Mouse (Mus musculus): ENCODE data around the gene Dnah9. TPM values are rescaled to one million over a fixed set of nuclear protein-coding genes. Genes with fewer than 3 reads are reported as not detected.
A peak's percentile ranks its signal among the peaks of the same experiment; 100 is the strongest.

The Dnah9 gene
- 3.5 and 6.7 TPM in 2 replicates for total RNA-seq (2014; rRNA removed)
- 2.1 and 2.7 TPM in 2 replicates for polyA plus RNA-seq (2015; fragmentation: Nextera tagmentation; extraction: Ambion mirVana)

DNA sequence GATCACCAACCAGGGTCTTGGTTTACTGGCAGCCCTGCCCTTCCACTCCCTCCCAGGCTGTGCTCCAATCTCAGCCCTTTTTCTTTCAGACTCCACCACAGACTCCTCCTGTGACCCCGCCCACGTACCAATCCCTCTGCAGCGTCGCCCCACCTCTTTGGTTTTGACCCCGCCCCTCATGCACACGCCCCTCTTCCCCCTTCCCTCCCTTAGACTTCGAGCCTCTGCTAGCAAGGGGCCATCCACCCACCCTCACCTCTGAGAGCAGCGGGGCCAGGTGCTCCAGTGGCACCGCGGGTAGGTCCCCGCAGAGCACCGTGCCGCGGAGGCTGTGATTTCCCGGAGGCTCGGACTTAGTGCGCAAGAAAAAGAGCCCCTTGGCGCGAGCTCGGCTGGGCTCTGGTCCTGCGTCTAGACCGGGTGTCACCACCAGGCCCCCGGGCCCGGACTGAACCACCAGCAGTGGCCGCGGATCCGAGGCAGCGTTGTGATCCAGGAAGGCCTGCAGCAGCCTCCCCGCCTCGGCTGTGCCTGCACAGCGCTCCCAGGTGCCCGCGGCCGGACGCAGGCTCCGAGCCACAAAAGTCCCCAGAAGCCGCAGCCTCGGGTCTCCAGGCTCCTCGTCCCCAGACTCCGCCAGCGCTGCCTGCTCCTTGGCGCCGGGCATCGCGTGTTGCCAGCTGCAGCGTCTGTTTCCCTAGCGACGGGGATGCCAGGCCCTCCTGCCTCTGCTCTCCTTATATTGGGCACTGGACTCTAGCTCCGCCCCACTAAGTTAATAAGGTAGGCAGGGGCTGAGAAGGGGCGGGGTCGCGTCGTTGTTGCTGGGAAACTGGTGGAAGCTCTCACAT is at the start of gene Dnah9:
Gene Dnah9, minus strand, starts transcription at position 751 of the 851 bp plus-strand sequence.
- Histone ChIP-seq H3K9ac (replicated peaks; ENCODE audit: low read length) (peak within 1 kb of the TSS; percentile 72), H3K36me3 (ENCODE audit: insufficient read depth, low read length) (no peaks in the 10 kb centered on the region), H3K27me3 (ENCODE audit: insufficient read depth, low read length) (no peaks in the 10 kb centered on the region), H3K27ac (peak within 1 kb of the TSS; percentile 85), H3K4me3 (ENCODE audit: low read length) (peak within 1 kb of the TSS; percentile 69), H3K4me1 (ENCODE audit: insufficient read depth, low read length) (no peaks in the 10 kb centered on the region), H3K4me2 (ENCODE audit: low read depth, low read length) (peak within 1 kb of the TSS; percentile 88), H3K9me3 (ENCODE audit: low read length) (no peaks in the 10 kb centered on the region; the same call in 1 of the 2 replicates)
- DNase-seq (ENCODE audit: low spot score) (peak; percentile 95), ATAC-seq (peak; percentile 97)
- TF ChIP-seq CTCF (IDR thresholded peaks at IDR 0.05; ENCODE audit: low read depth) = no peak
- WGBS = under 1% methylated on average over 53 of the region's 53 CpGs

DNA sequence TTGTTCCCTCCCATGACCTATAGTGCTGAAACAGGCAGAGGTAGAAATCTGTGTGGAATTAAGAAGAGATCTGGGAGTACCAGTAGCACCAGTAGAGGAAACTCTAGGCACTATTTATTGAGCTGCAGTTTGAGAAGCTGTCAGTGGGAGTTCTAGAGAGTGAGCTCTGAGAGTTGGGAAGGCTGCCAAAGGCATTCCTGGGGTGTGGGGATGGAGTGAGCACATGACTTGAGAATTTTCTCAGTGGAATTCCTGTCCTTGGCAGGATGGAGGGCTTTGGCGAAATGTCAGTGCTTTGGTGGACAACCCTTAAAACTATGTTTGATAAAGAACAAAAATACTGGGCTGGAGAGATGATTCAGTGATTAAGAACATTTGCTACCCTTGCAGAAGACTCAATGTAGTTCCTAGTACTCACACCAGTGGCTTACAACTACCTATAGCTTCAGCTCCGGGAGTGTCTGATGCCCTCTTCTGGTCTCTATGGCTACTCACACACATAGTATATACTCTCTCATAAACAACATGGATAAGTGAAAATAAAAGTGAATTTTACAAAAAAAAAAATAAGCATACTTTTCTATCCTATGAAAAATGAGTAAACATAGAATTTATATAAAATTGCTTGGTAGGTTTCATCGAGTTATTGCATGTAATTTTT is 20.4 kb upstream of the Dnah9 start:
- Histone ChIP-seq H3K27me3 (ENCODE audit: insufficient read depth, low read length) (no peaks in the 10 kb centered on the region), H3K9me3 (ENCODE audit: low read length) (no peaks in the 10 kb centered on the region), H3K9ac (replicated peaks; ENCODE audit: low read length) (no peak overlapping the region), H3K36me3 (ENCODE audit: insufficient read depth, low read length) (no peaks in the 10 kb centered on the region), H3K27ac (no peak overlapping the region), H3K4me3 (ENCODE audit: low read length) (no peak overlapping the region), H3K4me2 (ENCODE audit: low read depth, low read length) (no peak overlapping the region), H3K4me1 (ENCODE audit: insufficient read depth, low read length) (0 out of 2 replicates have a peak, but pooled peaks cover 4% of the 10 kb centered on the region)
- ATAC-seq (no peak), DNase-seq (ENCODE audit: low spot score) (peak; percentile 74)
- WGBS = 63% methylated on average over 3 of the region's 3 CpGs
- TF ChIP-seq CTCF (IDR thresholded peaks at IDR 0.05; ENCODE audit: low read depth) = peak; percentile 1; the same call in 1 of the 2 replicates

DNA sequence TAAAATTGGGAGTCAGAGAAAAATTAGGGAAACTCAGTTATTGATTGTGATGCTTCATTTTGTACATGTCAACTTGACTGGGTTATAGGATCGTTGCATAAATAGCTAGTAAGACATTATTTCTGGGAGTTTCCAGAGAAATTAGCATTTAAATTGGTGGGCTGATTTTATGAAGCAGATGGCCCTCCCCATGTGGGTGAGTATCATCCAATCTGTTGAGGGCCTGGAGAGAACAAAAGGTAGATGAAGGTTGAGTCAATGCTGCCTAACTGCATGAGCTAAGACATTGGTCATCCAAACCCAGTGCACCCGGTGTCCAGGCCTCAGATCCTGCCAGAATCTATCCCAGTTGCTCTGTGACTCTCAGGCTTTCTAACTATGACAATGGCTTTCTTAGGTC is 19.8 kb upstream of the Dnah9 start:
- H3K4me3 ChIP-seq (ENCODE audit: low read length) = no peak overlapping the region
- 49% methylated on average over 2 of the region's 2 CpGs for WGBS
- H3K9ac ChIP-seq (replicated peaks; ENCODE audit: low read length) = no peak overlapping the region
- no peak overlapping the region for H3K4me2 ChIP-seq (ENCODE audit: low read depth, low read length)
- TF ChIP-seq CTCF (IDR thresholded peaks at IDR 0.05; ENCODE audit: low read depth) = no peak
- no peaks in the 10 kb centered on the region for H3K36me3 ChIP-seq (ENCODE audit: insufficient read depth, low read length)
- 0 out of 2 replicates have a peak, but pooled peaks cover 4% of the 10 kb centered on the region for H3K4me1 ChIP-seq (ENCODE audit: insufficient read depth, low read length)
- no peak for ATAC-seq
- no peaks in the 10 kb centered on the region for H3K9me3 ChIP-seq (ENCODE audit: low read length)
- DNase-seq (ENCODE audit: low spot score) = peak; percentile 7
- H3K27ac ChIP-seq = no peak overlapping the region
- H3K27me3 ChIP-seq (ENCODE audit: insufficient read depth, low read length) = no peaks in the 10 kb centered on the region

DNA sequence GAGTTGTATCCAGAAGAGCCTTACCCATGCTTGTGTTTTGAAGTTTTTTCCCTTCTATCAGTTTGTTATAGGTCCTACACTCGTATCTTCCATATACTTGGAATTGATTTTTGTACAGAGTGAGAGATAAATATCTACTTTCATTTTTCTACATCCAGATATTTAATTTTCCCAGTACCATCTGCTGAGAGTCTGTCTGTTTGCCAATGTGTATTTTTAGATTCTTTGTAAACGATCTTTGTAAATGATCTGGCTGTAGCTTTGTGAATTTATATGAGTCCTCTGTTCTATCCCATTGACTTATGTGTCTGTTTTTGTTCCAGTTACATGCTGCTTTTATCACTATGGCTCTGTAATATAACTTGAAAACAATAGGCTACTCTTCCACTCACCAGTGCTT is 9.4 kb upstream of the Dnah9 start:
- H3K4me2 ChIP-seq (ENCODE audit: low read depth, low read length) = no peak overlapping the region
- no peak overlapping the region for H3K4me3 ChIP-seq (ENCODE audit: low read length)
- no peaks in the 10 kb centered on the region for H3K4me1 ChIP-seq (ENCODE audit: insufficient read depth, low read length)
- WGBS = 68% methylated on average over 2 of the region's 2 CpGs
- no peaks in the 10 kb centered on the region for H3K27me3 ChIP-seq (ENCODE audit: insufficient read depth, low read length)
- H3K9me3 ChIP-seq (ENCODE audit: low read length) = no peaks in the 10 kb centered on the region; the same call in 1 of the 2 replicates
- ATAC-seq (no peak), DNase-seq (ENCODE audit: low spot score) (no peak)
- H3K9ac ChIP-seq (replicated peaks; ENCODE audit: low read length) = no peak overlapping the region
- no peak for TF ChIP-seq CTCF (IDR thresholded peaks at IDR 0.05; ENCODE audit: low read depth)
- H3K27ac ChIP-seq = no peak overlapping the region
- H3K36me3 ChIP-seq (ENCODE audit: insufficient read depth, low read length) = no peaks in the 10 kb centered on the region

DNA sequence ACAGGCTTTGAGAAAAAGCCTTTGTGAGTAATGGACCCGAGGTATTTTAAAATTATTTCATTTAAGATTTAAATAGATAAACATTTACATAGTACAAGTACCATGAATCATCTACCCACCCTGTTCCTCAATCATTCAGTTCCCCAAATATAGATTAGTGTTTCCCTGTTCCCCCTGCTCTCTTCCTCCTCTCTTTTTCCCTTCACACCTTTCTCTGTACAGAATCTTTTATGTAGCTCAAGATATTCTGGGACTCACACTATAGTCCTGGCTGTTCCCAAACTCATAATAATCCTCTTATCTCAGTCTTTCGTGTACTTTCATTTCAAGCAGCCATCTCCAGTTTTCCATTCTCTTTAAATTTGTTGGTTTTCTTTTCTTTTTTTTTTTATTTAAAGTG is 4.3 kb downstream of the Dnah9 start:
- DNase-seq (ENCODE audit: low spot score) = no peak
- Histone ChIP-seq H3K36me3 (ENCODE audit: insufficient read depth, low read length) (no peaks in the 10 kb centered on the region), H3K27me3 (ENCODE audit: insufficient read depth, low read length) (no peaks in the 10 kb centered on the region), H3K9me3 (ENCODE audit: low read length) (no peaks in the 10 kb centered on the region), H3K27ac (no peak overlapping the region), H3K4me1 (ENCODE audit: insufficient read depth, low read length) (no peaks in the 10 kb centered on the region), H3K4me2 (ENCODE audit: low read depth, low read length) (no peak overlapping the region), H3K9ac (replicated peaks; ENCODE audit: low read length) (no peak overlapping the region), H3K4me3 (ENCODE audit: low read length) (no peak overlapping the region)
- 73% methylated on average over 2 of the region's 2 CpGs for WGBS
- TF ChIP-seq CTCF (IDR thresholded peaks at IDR 0.05; ENCODE audit: low read depth) = no peak
- no peak for ATAC-seq

DNA sequence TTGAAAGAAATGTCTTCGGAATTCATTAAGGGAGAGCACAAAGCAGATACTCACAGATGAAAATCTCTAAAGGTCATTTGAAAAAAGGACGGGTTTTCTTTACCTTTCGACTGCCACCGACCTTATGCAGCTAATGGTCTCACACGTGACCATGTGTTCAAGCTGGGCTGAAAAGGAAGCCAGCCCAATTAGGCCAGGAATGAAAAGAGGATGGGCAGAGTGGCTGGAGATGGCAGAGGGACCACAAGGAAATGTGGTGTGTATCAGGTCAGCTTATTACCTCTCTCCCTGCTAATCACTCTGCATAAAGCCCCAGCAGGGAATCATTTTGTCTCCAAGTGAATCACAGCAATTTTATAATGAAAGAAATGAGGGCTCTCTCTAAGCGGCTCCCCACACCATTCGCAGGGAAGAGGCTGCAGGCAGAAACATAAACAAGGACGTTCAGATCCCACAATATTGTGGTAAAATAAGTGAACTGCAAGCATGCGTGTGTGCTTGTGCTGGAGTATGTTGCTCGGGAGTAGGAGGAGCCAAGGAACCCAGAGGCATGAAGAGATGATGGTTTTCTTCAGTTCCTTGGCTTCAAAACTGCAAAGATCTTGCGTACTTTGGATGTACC is 27.6 kb downstream of the Dnah9 start:
- no peaks in the 10 kb centered on the region for H3K9me3 ChIP-seq (ENCODE audit: low read length)
- H3K36me3 ChIP-seq (ENCODE audit: insufficient read depth, low read length) = no peaks in the 10 kb centered on the region
- H3K4me2 ChIP-seq (ENCODE audit: low read depth, low read length) = no peak overlapping the region
- no peaks in the 10 kb centered on the region for H3K27me3 ChIP-seq (ENCODE audit: insufficient read depth, low read length)
- peak; percentile 9 for DNase-seq (ENCODE audit: low spot score)
- no peak overlapping the region for H3K27ac ChIP-seq
- no peak for TF ChIP-seq CTCF (IDR thresholded peaks at IDR 0.05; ENCODE audit: low read depth)
- no peaks in the 10 kb centered on the region for H3K4me1 ChIP-seq (ENCODE audit: insufficient read depth, low read length)
- no peak overlapping the region for H3K9ac ChIP-seq (replicated peaks; ENCODE audit: low read length)
- H3K4me3 ChIP-seq (ENCODE audit: low read length) = no peak overlapping the region
- peak; percentile 56; the same call in 1 of the 2 replicates for ATAC-seq
- 55% methylated on average over 11 of the region's 11 CpGs for WGBS

Measured in hindbrain, postnatal 0 days (tissue).